Mouse (Mus musculus) MEL (cell line): ENCODE results near the gene Olfr62. TPM values are rescaled to one million over a fixed set of nuclear protein-coding genes. Genes with fewer than 3 reads are reported as not detected.
A peak's percentile ranks its signal among the peaks of the same experiment; 100 is the strongest.

Experiments
- DNase-seq: peaks from one replicate; pipeline ENCODE4 v3.0.0; 2011; ENCODE audit warnings: low read depth, low spot score
- H3K27ac ChIP-seq: 2 replicates; pipeline ENCODE4 v1.5.1; 2012; ENCODE audit warnings: low read depth, mild to moderate bottlenecking, control low read depth, low read length, moderate library complexity; ENCODE audit not compliant: control insufficient read depth
- H3K27me3 ChIP-seq, 2 experiments: fragments of 150-350 bp in 1 of 2; sonication (generic) in 1 of 2; 2 replicates each; pipeline ENCODE4 v1.6.1; 2012; ENCODE audit warnings: low read length in 2 of 2, mild to moderate bottlenecking in 2 of 2, improper control_type of control experiment in 1 of 2, moderate library complexity in 1 of 2; ENCODE audit not compliant: insufficient read depth in 2 of 2, control insufficient read depth in 1 of 2
- H3K36me3 ChIP-seq, 2 experiments: 2 replicates each; pipeline ENCODE4 v1.6.1; 2012 to 2014; ENCODE audit warnings: low read length in 2 of 2, improper control_type of control experiment in 1 of 2, inconsistent platforms in 1 of 2, mild to moderate bottlenecking in 1 of 2; ENCODE audit not compliant: insufficient read depth in 2 of 2, control insufficient read depth in 1 of 2
- H3K4me1 ChIP-seq, 2 experiments: fragments of 150-350 bp in 1 of 2; sonication (generic) in 1 of 2; 2 replicates each; pipeline ENCODE4 v1.6.1; 2012; ENCODE audit warnings: low read length in 2 of 2, improper control_type of control experiment in 1 of 2, mild to moderate bottlenecking in 1 of 2; ENCODE audit not compliant: insufficient read depth in 2 of 2, control insufficient read depth in 1 of 2
- H3K4me3 ChIP-seq, 2 experiments: fragments of 150-350 bp in 1 of 2; sonication (generic) in 1 of 2; 2 replicates each; pipeline ENCODE4 v1.5.1; 2012; ENCODE audit warnings: low read depth in 2 of 2, low read length in 2 of 2, mild to moderate bottlenecking in 2 of 2, moderate library complexity in 2 of 2, control low read depth in 1 of 2, improper control_type of control experiment in 1 of 2; ENCODE audit not compliant: control insufficient read depth in 1 of 2, insufficient read depth in 1 of 2
- H3K79me2 ChIP-seq: 2 replicates; pipeline ENCODE4 v1.6.1; 2012; ENCODE audit warnings: mild to moderate bottlenecking, low read length, moderate library complexity; ENCODE audit not compliant: control insufficient read depth, poor library complexity, insufficient read depth
- H3K9ac ChIP-seq: 2 replicates; pipeline ENCODE4 v1.6.1; 2012; ENCODE audit warnings: low read depth, mild to moderate bottlenecking, control low read depth, low read length, moderate library complexity; ENCODE audit not compliant: control insufficient read depth, poor library complexity, severe bottlenecking
- H3K9me3 ChIP-seq: fragments of 150-350 bp; sonication (generic); replicated peaks from 2 replicates; pipeline ENCODE4 v1.6.1; 2012; ENCODE audit warnings: mild to moderate bottlenecking, low read length, improper control_type of control experiment, moderate library complexity; ENCODE audit not compliant: insufficient read depth
- BHLHE40 ChIP-seq: IDR thresholded peaks from 2 replicates; pipeline ENCODE4 v1.6.1; 2012; ENCODE audit warnings: low read depth, mild to moderate bottlenecking, inconsistent platforms, low read length, improper control_type of control experiment, borderline replicate concordance
- CHD2 ChIP-seq: IDR thresholded peaks from 2 replicates; pipeline ENCODE4 v1.6.1; 2011; ENCODE audit warnings: low read length, improper control_type of control experiment
- CTCF ChIP-seq, 3 experiments: IDR thresholded peaks in 2 of 3; conservative IDR thresholded peaks in 1 of 3; 2 replicates each; pipeline ENCODE4 v1.5.1; 2011 to 2012; ENCODE audit warnings: low read length in 3 of 3, low read depth in 2 of 3, mild to moderate bottlenecking in 2 of 3, improper control_type of control experiment in 1 of 3, inconsistent platforms in 1 of 3, mixed read lengths in 1 of 3, moderate library complexity in 1 of 3; ENCODE audit not compliant: control insufficient read depth in 1 of 3, insufficient read depth in 1 of 3, poor library complexity in 1 of 3, severe bottlenecking in 1 of 3
- ETS1 ChIP-seq: IDR thresholded peaks from 2 replicates; pipeline ENCODE4 v1.6.1; 2012; ENCODE audit warnings: low read depth, mild to moderate bottlenecking, inconsistent platforms, low read length, improper control_type of control experiment, moderate library complexity
- GABPA ChIP-seq: IDR thresholded peaks from 2 replicates; pipeline ENCODE4 v1.6.1; 2012; ENCODE audit warnings: low read depth, mild to moderate bottlenecking, inconsistent platforms, low read length, improper control_type of control experiment, moderate library complexity
- GATA1 ChIP-seq: IDR thresholded peaks from 2 replicates; pipeline ENCODE4 v1.6.1; 2011; ENCODE audit warnings: low read depth, low read length, improper control_type of control experiment
- HCFC1 ChIP-seq: IDR thresholded peaks from 2 replicates; pipeline ENCODE4 v1.6.1; 2012; ENCODE audit warnings: low read depth, mild to moderate bottlenecking, inconsistent platforms, low read length, improper control_type of control experiment, moderate library complexity
- JUND ChIP-seq: IDR thresholded peaks from 2 replicates; pipeline ENCODE4 v1.6.1; 2011; ENCODE audit warnings: low read depth, mild to moderate bottlenecking, improper control_type of control experiment, low read length
- KAT2A ChIP-seq: conservative IDR thresholded peaks from 2 replicates; pipeline ENCODE4 v1.6.1; 2012; ENCODE audit warnings: low read depth, low read length, improper control_type of control experiment, inconsistent platforms
- MXI1 ChIP-seq: IDR thresholded peaks from 2 replicates; pipeline ENCODE4 v1.6.1; 2011; ENCODE audit warnings: mild to moderate bottlenecking, low read depth, low read length, improper control_type of control experiment
- MYC ChIP-seq: IDR thresholded peaks from 2 replicates; pipeline ENCODE4 v1.6.1; 2011; ENCODE audit warnings: low read depth, mild to moderate bottlenecking, low read length, improper control_type of control experiment, moderate library complexity
- NRF1 ChIP-seq: IDR thresholded peaks from 2 replicates; pipeline ENCODE4 v1.6.1; 2014; ENCODE audit warnings: low read depth, mild to moderate bottlenecking, inconsistent platforms, low read length, improper control_type of control experiment, moderate library complexity; ENCODE audit not compliant: poor library complexity, insufficient read depth, severe bottlenecking
- POLR2AphosphoS2 ChIP-seq: IDR thresholded peaks from 2 replicates; pipeline ENCODE4 v1.6.1; 2011; ENCODE audit warnings: low read length, improper control_type of control experiment
- POLR2AphosphoS5 ChIP-seq: IDR thresholded peaks from 2 replicates; pipeline ENCODE4 v1.6.1; 2012; ENCODE audit warnings: low read depth, borderline replicate concordance, mild to moderate bottlenecking, inconsistent platforms, low read length, moderate library complexity, mixed read lengths
- RAD21 ChIP-seq: IDR thresholded peaks from 2 replicates; pipeline ENCODE4 v1.6.1; 2011; ENCODE audit warnings: mild to moderate bottlenecking, low read depth, low read length, improper control_type of control experiment
- RCOR1 ChIP-seq: IDR thresholded peaks from 2 replicates; pipeline ENCODE4 v1.6.1; 2012; ENCODE audit warnings: low read depth, mild to moderate bottlenecking, inconsistent platforms, low read length, improper control_type of control experiment
- SMC3 ChIP-seq: IDR thresholded peaks from 2 replicates; pipeline ENCODE4 v1.6.1; 2011; ENCODE audit warnings: low read depth, low read length, improper control_type of control experiment
- TBP ChIP-seq: IDR thresholded peaks from 2 replicates; pipeline ENCODE4 v1.8.0; 2011; ENCODE audit warnings: low read depth, low read length, improper control_type of control experiment
- UBTF ChIP-seq: IDR thresholded peaks from 2 replicates; pipeline ENCODE4 v1.6.1; 2012; ENCODE audit warnings: low read depth, mild to moderate bottlenecking, inconsistent platforms, low read length, improper control_type of control experiment, moderate library complexity, borderline replicate concordance; ENCODE audit not compliant: insufficient read depth
- USF1 ChIP-seq: IDR thresholded peaks from 2 replicates; pipeline ENCODE4 v1.6.1; 2014; ENCODE audit warnings: low read depth, mild to moderate bottlenecking, inconsistent platforms, low read length, improper control_type of control experiment, moderate library complexity
- USF2 ChIP-seq, 2 experiments: IDR thresholded peaks; 2 replicates each; pipeline ENCODE4 v1.6.1; 2011 to 2012; ENCODE audit warnings: improper control_type of control experiment in 2 of 2, low read length in 2 of 2, borderline replicate concordance in 1 of 2, inconsistent platforms in 1 of 2, low read depth in 1 of 2, mild to moderate bottlenecking in 1 of 2; ENCODE audit not compliant: insufficient read depth in 1 of 2
- ZKSCAN1 ChIP-seq: IDR thresholded peaks from 2 replicates; pipeline ENCODE4 v1.6.1; 2012; ENCODE audit warnings: low read depth, mild to moderate bottlenecking, inconsistent platforms, low read length, improper control_type of control experiment, moderate library complexity
- ZMIZ1 ChIP-seq: IDR thresholded peaks from 2 replicates; pipeline ENCODE4 v1.6.1; 2012; ENCODE audit warnings: low read depth, mild to moderate bottlenecking, inconsistent platforms, low read length, improper control_type of control experiment, moderate library complexity
- ZNF384 ChIP-seq: IDR thresholded peaks from 2 replicates; pipeline ENCODE4 v1.6.1; 2012; ENCODE audit warnings: low read depth, mild to moderate bottlenecking, inconsistent platforms, low read length, improper control_type of control experiment
- polyA plus RNA-seq, 2 experiments: library from polyadenylated mRNA; stranded (reverse) in 1 of 2; unstranded in 1 of 2; fragments of >175 nt in 1 of 2; fragments of >200 nt in 1 of 2; gene quantifications; 2 replicates each; pipeline versions ENCODE4 v1.2.1 to v1.2.4; 2012; ENCODE audit warnings: low replicate concordance in 2 of 2, low read depth in 1 of 2; ENCODE audit not compliant: insufficient read length in 2 of 2, insufficient read depth in 1 of 2, missing spikeins in 1 of 2
- total RNA-seq: library from RNA; depleted of rRNA; stranded (reverse); fragments of 300-350 nt; gene quantifications from 2 replicates; pipeline ENCODE4 v1.2.3, GENCODE M21; 2012

Olfr62 gene
- total and polyA plus RNA-seq, 3 experiments, result not detected

DNA sequence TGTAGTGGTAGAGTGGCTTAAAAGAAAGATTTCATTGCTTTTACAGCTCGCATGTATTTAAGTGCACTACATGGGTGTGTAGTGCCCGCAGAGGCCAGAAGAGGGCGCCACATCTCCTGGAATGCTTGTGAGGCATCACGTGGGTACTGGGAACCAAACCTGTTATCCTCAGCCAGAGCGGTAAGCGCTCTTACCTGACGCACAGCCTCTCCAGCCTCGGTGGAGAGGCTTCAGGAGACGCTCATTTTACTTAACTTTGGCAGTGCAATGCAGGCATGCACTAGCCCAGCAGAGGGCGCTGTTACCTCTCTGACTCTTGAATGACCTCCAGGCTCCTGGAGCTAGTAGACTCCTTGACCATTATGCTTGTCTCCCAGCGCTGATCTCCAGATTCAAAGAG, 46.1 kb upstream of the Olfr62 start:
- no peak overlapping the region for H3K9ac ChIP-seq
- no peaks in the 10 kb centered on the region for H3K79me2 ChIP-seq
- H3K4me1 ChIP-seq, result no peaks in the 10 kb centered on the region
- H3K4me3 ChIP-seq, result no peak overlapping the region
- no peak overlapping the region for H3K27ac ChIP-seq
- H3K9me3 ChIP-seq, result no peaks in the 10 kb centered on the region
- DNase-seq, result peak; percentile 50
- H3K27me3 ChIP-seq, result peaks cover 7 to 10% of the 10 kb centered on the region in 2 experiments
- TF ChIP-seq ZNF384 (no peak), ZKSCAN1 (no peak), BHLHE40 (no peak), RCOR1 (no peak), SMC3 (peak; percentile 38), CTCF (IDR thresholded peaks at IDR 0.05 in 2 of 3, conservative IDR thresholded peaks at IDR 0.05 in 1 of 3; ENCODE audit: control insufficient read depth in 1 of 3, insufficient read depth in 1 of 3, low read depth in 2 of 3, low read length in 3 of 3, poor library complexity in 1 of 3, severe bottlenecking in 1 of 3) (peak; percentile 66 to 72 (median 66)), RAD21 (peak; percentile 26), USF1 (peak; percentile 74)
- TF ChIP-seq, all 39 proteins: peak for 4
- H3K36me3 ChIP-seq, result no peaks in the 10 kb centered on the region

DNA sequence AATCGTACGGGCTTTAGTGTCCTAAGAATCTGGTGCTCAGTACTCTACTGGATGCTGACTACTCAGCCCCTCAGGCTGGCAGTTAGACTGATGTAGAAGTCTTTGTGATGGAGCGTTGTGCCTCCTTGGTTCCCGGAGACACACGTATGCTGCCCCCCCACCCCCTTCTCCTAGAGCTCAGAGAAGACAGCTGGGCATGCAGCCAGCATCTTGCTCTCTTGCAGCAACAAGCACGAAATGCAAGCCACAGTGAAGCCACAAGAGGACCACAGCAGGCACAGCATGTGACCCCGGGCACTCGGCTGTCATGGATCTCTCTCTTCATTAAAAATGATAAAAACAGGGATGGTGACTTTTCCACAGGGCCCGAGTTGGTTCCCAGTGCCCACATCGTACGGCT, 43.3 kb upstream of the Olfr62 start:
- Histone ChIP-seq H3K27ac (no peak overlapping the region), H3K9me3 (no peaks in the 10 kb centered on the region), H3K9ac (no peak overlapping the region), H3K36me3 (peaks cover 0 to 5% of the 10 kb centered on the region in 2 experiments; a peak in 2 of 4 replicates), H3K27me3 (peaks cover 5 to 9% of the 10 kb centered on the region in 2 experiments), H3K79me2 (no peaks in the 10 kb centered on the region), H3K4me1 (no peaks in the 10 kb centered on the region), H3K4me3 (no peak overlapping the region)
- TF ChIP-seq UBTF (no peak), POLR2AphosphoS2 (no peak), GATA1 (no peak), JUND (no peak), NRF1 (no peak)
- no peak for DNase-seq

DNA sequence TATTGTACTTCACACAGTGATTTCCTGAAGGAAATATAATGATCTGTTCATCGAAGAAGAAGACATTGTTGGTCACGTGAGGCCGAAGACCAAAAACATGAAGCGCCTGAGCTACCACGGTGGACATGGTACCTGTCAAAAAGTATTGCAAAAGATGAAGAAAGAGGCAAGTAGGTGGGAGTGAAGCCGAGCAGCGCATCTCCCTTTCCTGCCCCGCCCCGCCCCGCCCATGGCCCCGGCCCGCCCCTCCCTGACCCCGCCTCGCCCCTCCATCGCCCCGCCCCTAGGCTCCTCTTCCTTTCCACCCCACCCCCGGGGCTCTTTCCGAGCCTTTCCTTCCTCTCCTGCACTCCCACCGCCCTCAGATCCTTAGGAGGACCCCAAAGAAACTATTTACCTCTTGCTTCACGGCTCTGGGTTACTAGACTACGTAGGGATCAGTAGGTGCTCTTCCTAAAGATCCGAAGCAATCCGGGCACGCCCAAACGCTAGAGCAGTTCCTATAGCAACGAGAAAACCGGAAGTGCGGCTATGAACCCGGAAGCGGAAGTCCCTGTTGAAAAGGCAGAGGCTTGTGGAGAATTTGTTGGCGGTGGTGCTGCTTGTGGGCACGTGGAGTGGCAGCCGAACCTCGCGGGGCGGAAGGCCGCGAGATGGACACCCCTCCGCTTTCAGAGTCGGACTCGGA, 38.3 kb upstream of the Olfr62 start, which contains the start of the genes Cfap57 and Ebna1bp2:
Gene Cfap57 (minus strand): TSS at position 499 of the 688 bp plus-strand sequence.
Gene Ebna1bp2 (plus strand): TSS at position 521 of the 688 bp plus-strand sequence.
- Histone ChIP-seq H3K4me3 (peak within 1 kb of the TSS; percentile 89 to 91), H3K9me3 (no peaks in the 10 kb centered on the region), H3K27ac (peak within 1 kb of the TSS; percentile 58), H3K36me3 (peaks cover 7 to 8% of the 10 kb centered on the region in 2 experiments; a peak in 3 of 4 replicates), H3K9ac (peak within 1 kb of the TSS; percentile 90), H3K4me1 (peaks cover 0 to 5% of the 10 kb centered on the region in 2 experiments; a peak in 2 of 4 replicates), H3K79me2 (peaks cover 19% of the 10 kb centered on the region), H3K27me3 (no peaks in the 10 kb centered on the region; a peak in 1 of 4 replicates)
- DNase-seq, result peak; percentile 96
- TF ChIP-seq MXI1 (peak; percentile 100), USF2 (IDR thresholded peaks at IDR 0.05; ENCODE audit: borderline replicate concordance in 1 of 2, insufficient read depth in 1 of 2, low read depth in 1 of 2, low read length in 2 of 2) (no peak), KAT2A (peak; percentile 66; the same call in 1 of the 2 replicates), HCFC1 (peak; percentile 92), CHD2 (no peak), POLR2AphosphoS2 (peak; percentile 80; the same call in 1 of the 2 replicates), MYC (peak; percentile 97), TBP (peak; percentile 75), ZMIZ1 (no peak), USF1 (peak; percentile 70), RAD21 (no peak), POLR2AphosphoS5 (no peak), GABPA (no peak), ETS1 (peak; percentile 50; the same call in 1 of the 2 replicates), CTCF (IDR thresholded peaks at IDR 0.05 in 2 of 3, conservative IDR thresholded peaks at IDR 0.05 in 1 of 3; ENCODE audit: control insufficient read depth in 1 of 3, insufficient read depth in 1 of 3, low read depth in 2 of 3, low read length in 3 of 3, poor library complexity in 1 of 3, severe bottlenecking in 1 of 3) (no peak)
